Mouse (Mus musculus) neutrophil, adult 83 days (primary cell): ENCODE measurements around the gene Snx10. TPM values are rescaled to one million over a fixed set of nuclear protein-coding genes. Genes with fewer than 3 reads are reported as not detected.

ENCODE experiments used
- total RNA-seq, 2 experiments: library from RNA; stranded (reverse); gene quantifications; one replicate each; pipeline ENCODE4 v1.2.4; 2023

Gene Snx10
- total RNA-seq, result 10 to 100 TPM; 61.6 to 73.9 TPM

GRCm38 (mm10) chr6:51523807-51524320 lies at the start of gene Snx10:
Gene Snx10 (plus strand): TSS chr6:51523901.

Other genes with a start within 250 kb of the Snx10 start
- gene Nfe2l3, start 91.2 kb upstream of the Snx10 start, total RNA-seq, result not detected
- gene Hnrnpa2b1, start 54.0 kb upstream of the Snx10 start, total RNA-seq, result 100 to 1,000 TPM; 681 to 733 TPM
- gene Cbx3, start 53.5 kb upstream of the Snx10 start, total RNA-seq, result 10 to 100 TPM; 70.7 to 91.4 TPM